Mouse (Mus musculus): ENCODE measurements around the gene Phf20.

GRCm38 (mm10) chr2:156241662-156242061 lies 45.4 kb downstream of the Phf20 start:
- TF ChIP-seq CTCF (IDR thresholded peaks at IDR 0.05; ENCODE audit: low read depth, low read length), result no peak
- TF ChIP-seq POLR2A (IDR thresholded peaks at IDR 0.05; ENCODE audit: extremely low read depth, insufficient read depth, low read length), result no peak
